ENCODE assay signal across 14 mouse cellular contexts in the genomic region with DNA sequence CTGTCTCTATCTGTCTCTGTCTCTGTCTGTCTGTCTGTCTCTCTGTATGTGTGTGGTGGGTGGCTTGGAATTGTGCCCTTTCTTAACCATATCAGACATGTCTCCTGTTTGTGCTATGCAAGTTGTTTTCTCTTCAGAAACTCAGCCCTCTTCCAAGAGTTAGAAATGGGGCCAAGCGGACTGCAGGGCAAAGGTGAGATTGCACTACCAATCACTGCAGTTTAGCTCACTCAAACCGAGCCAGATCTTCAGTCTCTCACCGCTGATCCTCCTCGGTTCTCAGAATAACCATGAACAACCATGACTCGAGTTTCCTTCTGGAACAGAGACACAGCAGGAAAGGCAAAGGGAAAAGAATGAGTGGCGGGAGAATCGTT.
A peak's percentile ranks its signal among the peaks of the same experiment; 100 is the strongest.
DNase-seq lines count a peak whose midpoint lies in the region; ATAC-seq and TF ChIP-seq lines count a peak whose summit lies in the region.
"Had no signal": no experiment of that assay in that cellular context is flagged by ENCODE, and none has a peak within 500 bp of the region (broad histone marks: within the 10 kb centered on the region; RNA-seq: fewer than 3 reads in every experiment).

No protein-coding gene starts in this region.

- H3K27me3 ChIP-seq in liver, adult 2 months (ENCODE audit: control insufficient read depth, insufficient read depth, low read length) = no peaks in the 10 kb centered on the region
- no peaks in the 10 kb centered on the region for H3K27me3 ChIP-seq in liver, embryonic 11.5 days (replicated peaks; ENCODE audit: control insufficient read depth, insufficient read depth, low read length)
- H3K27me3 ChIP-seq in lung, embryonic 14.5 days (ENCODE audit: insufficient read depth, low read length) = no peaks in the 10 kb centered on the region
- H3K27me3 ChIP-seq in stomach, embryonic 16.5 days (ENCODE audit: control insufficient read depth, insufficient read depth, low read length) = no peaks in the 10 kb centered on the region
- H3K27me3 ChIP-seq: liver, embryonic 15.5 days had no signal

- intact Hi-C loops in left cerebral cortex, postnatal 25 days (cut with DNase I) = no loop called here

- peak overlapping the region; percentile 66 for H3K9ac ChIP-seq in liver, adult 2 months (ENCODE audit: low read depth, low read length)
- H3K9ac ChIP-seq in liver, embryonic 11.5 days (ENCODE audit: low read depth, low read length) = no peak overlapping the region
- H3K9ac ChIP-seq in lung, embryonic 14.5 days = no peak overlapping the region
- H3K9ac ChIP-seq in stomach, embryonic 16.5 days (ENCODE audit: low read length) = no peak overlapping the region
- H3K9ac ChIP-seq: liver, embryonic 15.5 days had no signal

- DNase-seq in liver, adult 2 months (ENCODE audit: extremely low read depth, low read depth, low spot score) = peak; percentile 96
- no peak for DNase-seq in liver, embryonic 11.5 days (ENCODE audit: low spot score)
- DNase-seq in kidney, adult 18-20 months = peak; percentile 57
- DNase-seq in lung, embryonic 14.5 days = no peak
- no peak for DNase-seq in left cerebral cortex, postnatal 25 days (ENCODE audit: low spot score in 2 of 2)
- no peak for DNase-seq in right cerebral cortex, postnatal 36 days (ENCODE audit: low spot score in 2 of 2)
- no peak for DNase-seq in spleen, adult 12 weeks (ENCODE audit: low spot score)
- DNase-seq: cerebellum, postnatal 14 days; midbrain, embryonic 14.5 days; spleen, adult 18-20 months; thymus, postnatal 4 days had no signal

- H3K9me3 ChIP-seq in liver, embryonic 11.5 days (ENCODE audit: control insufficient read depth, low read length) = no peaks in the 10 kb centered on the region
- no peaks in the 10 kb centered on the region for H3K9me3 ChIP-seq in lung, embryonic 14.5 days (ENCODE audit: low read depth, low read length)
- H3K9me3 ChIP-seq in stomach, embryonic 16.5 days (replicated peaks; ENCODE audit: control insufficient read depth, low read length) = no peaks in the 10 kb centered on the region
- H3K9me3 ChIP-seq: liver, embryonic 15.5 days had no signal

- TF ChIP-seq CTCF in liver, adult 2 months (IDR thresholded peaks at IDR 0.05; ENCODE audit: low read depth, low read length) = no peak
- no peak for TF ChIP-seq CTCF in lung, embryonic 14.5 days (IDR thresholded peaks at IDR 0.05; ENCODE audit: low read depth)

- no peak overlapping the region for H3K4me2 ChIP-seq in liver, embryonic 11.5 days
- no peak overlapping the region for H3K4me2 ChIP-seq in lung, embryonic 14.5 days
- no peak overlapping the region for H3K4me2 ChIP-seq in stomach, embryonic 16.5 days (ENCODE audit: low read depth, low read length)
- H3K4me2 ChIP-seq: liver, embryonic 15.5 days had no signal

- TF ChIP-seq POLR2A in liver, adult 2 months (IDR thresholded peaks at IDR 0.05; ENCODE audit: extremely low read depth, insufficient read depth, low read length) = no peak

- ATAC-seq in liver, embryonic 11.5 days (replicated peaks; ENCODE audit: low FRiP score) = no peak
- no peak for ATAC-seq in lung, embryonic 14.5 days (ENCODE audit: insufficient read depth)
- no peak for ATAC-seq in stomach, embryonic 16.5 days (ENCODE audit: insufficient read depth, low FRiP score)
- ATAC-seq: hindbrain, postnatal 0 days had no signal

- H3K79me2 ChIP-seq in liver, adult 2 months (ENCODE audit: control insufficient read depth, insufficient read depth, low read length) = no peaks in the 10 kb centered on the region

- 10% methylated on average over 7 of the region's 7 CpGs for WGBS in liver, adult 2 months
- 47% methylated on average over 7 of the region's 7 CpGs for WGBS in liver, embryonic 11.5 days
- WGBS in lung, embryonic 14.5 days = 28% methylated on average over 7 of the region's 7 CpGs
- WGBS in stomach, embryonic 16.5 days = 34% methylated on average over 7 of the region's 7 CpGs

- H3K36me3 ChIP-seq in liver, adult 2 months (ENCODE audit: control insufficient read depth, insufficient read depth, low read length) = no peaks in the 10 kb centered on the region
- no peaks in the 10 kb centered on the region for H3K36me3 ChIP-seq in liver, embryonic 11.5 days (ENCODE audit: control insufficient read depth, insufficient read depth, low read length)
- no peaks in the 10 kb centered on the region for H3K36me3 ChIP-seq in lung, embryonic 14.5 days (ENCODE audit: insufficient read depth)
- no peaks in the 10 kb centered on the region for H3K36me3 ChIP-seq in stomach, embryonic 16.5 days (ENCODE audit: control insufficient read depth, insufficient read depth, low read length)
- H3K36me3 ChIP-seq: liver, embryonic 15.5 days had no signal

- H3K27ac ChIP-seq in liver, adult 2 months (replicated peaks; ENCODE audit: insufficient read depth, low read depth, low read length) = peak overlapping the region; percentile 95
- H3K27ac ChIP-seq in liver, embryonic 11.5 days (ENCODE audit: low read depth, low read length) = no peak overlapping the region
- H3K27ac ChIP-seq in lung, embryonic 14.5 days (ENCODE audit: low read depth) = peak overlapping the region; percentile 61
- peak overlapping the region; percentile 44 for H3K27ac ChIP-seq in stomach, embryonic 16.5 days (ENCODE audit: low read length)
- H3K27ac ChIP-seq: hindbrain, postnatal 0 days; liver, embryonic 15.5 days had no signal

- peaks cover 10% of the 10 kb centered on the region for H3K4me1 ChIP-seq in liver, adult 2 months (ENCODE audit: control insufficient read depth, insufficient read depth, low read length)
- no peaks in the 10 kb centered on the region for H3K4me1 ChIP-seq in liver, embryonic 11.5 days (replicated peaks; ENCODE audit: control insufficient read depth, insufficient read depth, low read length)
- 0 out of 2 replicates have a peak, but pooled peaks cover 2% of the 10 kb centered on the region for H3K4me1 ChIP-seq in lung, embryonic 14.5 days (ENCODE audit: insufficient read depth)
- H3K4me1 ChIP-seq in stomach, embryonic 16.5 days (ENCODE audit: control insufficient read depth, insufficient read depth, low read length) = no peaks in the 10 kb centered on the region; the same call in 1 of the 2 replicates
- H3K4me1 ChIP-seq: liver, embryonic 15.5 days had no signal

- 0 out of 2 replicates have a peak overlapping the region, but pooled peaks have one; percentile 28 for H3K4me3 ChIP-seq in liver, adult 2 months (ENCODE audit: insufficient read depth, low read depth, low read length)
- no peak overlapping the region for H3K4me3 ChIP-seq in liver, embryonic 11.5 days (ENCODE audit: low read depth, low read length)
- H3K4me3 ChIP-seq in lung, embryonic 14.5 days (ENCODE audit: low read depth, low read length) = no peak overlapping the region
- H3K4me3 ChIP-seq in stomach, embryonic 16.5 days (replicated peaks; ENCODE audit: low read length) = no peak overlapping the region
- H3K4me3 ChIP-seq: liver, embryonic 15.5 days had no signal

Comparison
In these comparisons a context has a peak if more than half of its experiments do, and no peak if none do; other contexts are left out.
1. DNase-seq: peak in liver, adult 2 months (single experiment) and kidney, adult 18-20 months (single experiment); none in liver, embryonic 11.5 days (single experiment), lung, embryonic 14.5 days (single experiment), left cerebral cortex, postnatal 25 days (0 of 2), right cerebral cortex, postnatal 36 days (0 of 2) and spleen, adult 12 weeks (single experiment).